Mouse (Mus musculus): ENCODE data around the gene Bcl3. TPM values are rescaled to one million over a fixed set of nuclear protein-coding genes. Genes with fewer than 3 reads are reported as not detected.

The Bcl3 gene
- polyA plus RNA-seq, 1 experiment from 2014 or later = 1.1 TPM

- peak overlapping the region; percentile 56 for H3K4me2 ChIP-seq (ENCODE audit: low read depth, low read length, severe bottlenecking)
Observed at GRCm38 (mm10) chr7:19789904-19790347, 32.6 kb downstream of the Bcl3 start.

GRCm38 (mm10) chr7:19785874-19786458 lies 36.6 kb downstream of the Bcl3 start:
- Histone ChIP-seq H3K4me2 (ENCODE audit: low read depth, low read length, severe bottlenecking) (no peak overlapping the region), H3K36me3 (ENCODE audit: control insufficient read depth, insufficient read depth, low read length) (no peaks in the 10 kb centered on the region), H3K4me1 (replicated peaks; ENCODE audit: control insufficient read depth, insufficient read depth, low read length) (no peaks in the 10 kb centered on the region), H3K4me3 (ENCODE audit: low read depth, low read length) (no peak overlapping the region), H3K27me3 (ENCODE audit: control insufficient read depth, insufficient read depth, low read length) (no peaks in the 10 kb centered on the region), H3K9me3 (ENCODE audit: control insufficient read depth, low read length) (no peaks in the 10 kb centered on the region), H3K9ac (ENCODE audit: low read length) (no peak overlapping the region), H3K27ac (ENCODE audit: low read depth, low read length) (no peak overlapping the region)
- ATAC-seq (replicated peaks; ENCODE audit: low FRiP score) (no peak), DNase-seq (ENCODE audit: low spot score) (no peak)
- WGBS = 57% methylated on average over 12 of the region's 12 CpGs

More at GRCm38 (mm10) chr7:19789904-19790347, 32.6 kb downstream of the Bcl3 start:
- Histone ChIP-seq H3K4me1 (replicated peaks; ENCODE audit: control insufficient read depth, insufficient read depth, low read length) (no peaks in the 10 kb centered on the region), H3K4me3 (ENCODE audit: low read depth, low read length) (peak overlapping the region; percentile 22), H3K9ac (ENCODE audit: low read length) (peak overlapping the region; percentile 31; the same call in 1 of the 2 replicates), H3K36me3 (ENCODE audit: control insufficient read depth, insufficient read depth, low read length) (no peaks in the 10 kb centered on the region), H3K27ac (ENCODE audit: low read depth, low read length) (no peak overlapping the region), H3K9me3 (ENCODE audit: control insufficient read depth, low read length) (no peaks in the 10 kb centered on the region), H3K27me3 (ENCODE audit: control insufficient read depth, insufficient read depth, low read length) (no peaks in the 10 kb centered on the region)
- 3% methylated on average over 19 of the region's 19 CpGs for WGBS
- DNase-seq (ENCODE audit: low spot score) (peak; percentile 96), ATAC-seq (replicated peaks; ENCODE audit: low FRiP score) (peak; percentile 65; the same call in 1 of the 2 replicates)

- H3K9me3 ChIP-seq (ENCODE audit: control insufficient read depth, low read length) = no peaks in the 10 kb centered on the region
- no peak overlapping the region for H3K9ac ChIP-seq (ENCODE audit: low read length)
- no peak overlapping the region for H3K4me3 ChIP-seq (ENCODE audit: low read depth, low read length)
- no peak for ATAC-seq (replicated peaks; ENCODE audit: low FRiP score)
- H3K27ac ChIP-seq (ENCODE audit: low read depth, low read length) = no peak overlapping the region
- DNase-seq (ENCODE audit: low spot score) = no peak
- H3K36me3 ChIP-seq (ENCODE audit: control insufficient read depth, insufficient read depth, low read length) = no peaks in the 10 kb centered on the region
- no peaks in the 10 kb centered on the region for H3K4me1 ChIP-seq (replicated peaks; ENCODE audit: control insufficient read depth, insufficient read depth, low read length)
- no peak overlapping the region for H3K4me2 ChIP-seq (ENCODE audit: low read depth, low read length, severe bottlenecking)
- 46% methylated on average over 11 of the region's 11 CpGs for WGBS
- no peaks in the 10 kb centered on the region for H3K27me3 ChIP-seq (ENCODE audit: control insufficient read depth, insufficient read depth, low read length)
Observed at GRCm38 (mm10) chr7:19784764-19785535, 37.6 kb downstream of the Bcl3 start.

- H3K27ac ChIP-seq (ENCODE audit: low read depth, low read length) = no peak overlapping the region
- DNase-seq (ENCODE audit: low spot score) (no peak), ATAC-seq (replicated peaks; ENCODE audit: low FRiP score) (no peak)
- H3K4me2 ChIP-seq (ENCODE audit: low read depth, low read length, severe bottlenecking) = no peak overlapping the region
- no peaks in the 10 kb centered on the region for H3K9me3 ChIP-seq (ENCODE audit: control insufficient read depth, low read length)
- no peaks in the 10 kb centered on the region for H3K36me3 ChIP-seq (ENCODE audit: control insufficient read depth, insufficient read depth, low read length)
- H3K4me3 ChIP-seq (ENCODE audit: low read depth, low read length) = no peak overlapping the region
- H3K9ac ChIP-seq (ENCODE audit: low read length) = no peak overlapping the region
- H3K4me1 ChIP-seq (replicated peaks; ENCODE audit: control insufficient read depth, insufficient read depth, low read length) = no peaks in the 10 kb centered on the region
- H3K27me3 ChIP-seq (ENCODE audit: control insufficient read depth, insufficient read depth, low read length) = no peaks in the 10 kb centered on the region
- WGBS = 86% methylated on average over 8 of the region's 8 CpGs
Observed at GRCm38 (mm10) chr7:19783630-19784029, 38.9 kb downstream of the Bcl3 start.

- no peak overlapping the region for H3K4me2 ChIP-seq (ENCODE audit: low read depth, low read length, severe bottlenecking)
- H3K36me3 ChIP-seq (ENCODE audit: control insufficient read depth, insufficient read depth, low read length) = no peaks in the 10 kb centered on the region
- ATAC-seq (replicated peaks; ENCODE audit: low FRiP score) = no peak
- no peak overlapping the region for H3K9ac ChIP-seq (ENCODE audit: low read length)
- DNase-seq (ENCODE audit: low spot score) = no peak
- H3K27ac ChIP-seq (ENCODE audit: low read depth, low read length) = no peak overlapping the region
- no peaks in the 10 kb centered on the region for H3K4me1 ChIP-seq (replicated peaks; ENCODE audit: control insufficient read depth, insufficient read depth, low read length)
- no peak overlapping the region for H3K4me3 ChIP-seq (ENCODE audit: low read depth, low read length)
- no peaks in the 10 kb centered on the region for H3K9me3 ChIP-seq (ENCODE audit: control insufficient read depth, low read length)
- 86% methylated on average over 4 of the region's 4 CpGs for WGBS
- no peaks in the 10 kb centered on the region for H3K27me3 ChIP-seq (ENCODE audit: control insufficient read depth, insufficient read depth, low read length)
Observed at GRCm38 (mm10) chr7:19782645-19783044, 39.9 kb downstream of the Bcl3 start.

GRCm38 (mm10) chr7:19781741-19782140 lies 40.8 kb downstream of the Bcl3 start:
- Histone ChIP-seq H3K4me2 (ENCODE audit: low read depth, low read length, severe bottlenecking) (no peak overlapping the region), H3K9me3 (ENCODE audit: control insufficient read depth, low read length) (no peaks in the 10 kb centered on the region), H3K4me3 (ENCODE audit: low read depth, low read length) (no peak overlapping the region), H3K4me1 (replicated peaks; ENCODE audit: control insufficient read depth, insufficient read depth, low read length) (no peaks in the 10 kb centered on the region), H3K27ac (ENCODE audit: low read depth, low read length) (no peak overlapping the region), H3K36me3 (ENCODE audit: control insufficient read depth, insufficient read depth, low read length) (no peaks in the 10 kb centered on the region), H3K9ac (ENCODE audit: low read length) (no peak overlapping the region), H3K27me3 (ENCODE audit: control insufficient read depth, insufficient read depth, low read length) (no peaks in the 10 kb centered on the region)
- DNase-seq (ENCODE audit: low spot score) (no peak), ATAC-seq (replicated peaks; ENCODE audit: low FRiP score) (no peak)
- WGBS = 92% methylated on average over 7 of the region's 7 CpGs

- ATAC-seq (replicated peaks; ENCODE audit: low FRiP score) (no peak), DNase-seq (ENCODE audit: low spot score) (no peak)
- Histone ChIP-seq H3K27ac (ENCODE audit: low read depth, low read length) (no peak overlapping the region), H3K9ac (ENCODE audit: low read length) (no peak overlapping the region), H3K4me3 (ENCODE audit: low read depth, low read length) (no peak overlapping the region), H3K27me3 (ENCODE audit: control insufficient read depth, insufficient read depth, low read length) (no peaks in the 10 kb centered on the region), H3K4me2 (ENCODE audit: low read depth, low read length, severe bottlenecking) (no peak overlapping the region), H3K4me1 (replicated peaks; ENCODE audit: control insufficient read depth, insufficient read depth, low read length) (no peaks in the 10 kb centered on the region), H3K9me3 (ENCODE audit: control insufficient read depth, low read length) (no peaks in the 10 kb centered on the region), H3K36me3 (ENCODE audit: control insufficient read depth, insufficient read depth, low read length) (no peaks in the 10 kb centered on the region)
- 75% methylated on average over 4 of the region's 4 CpGs for WGBS
Observed at GRCm38 (mm10) chr7:19779903-19780302, 42.7 kb downstream of the Bcl3 start.

- WGBS = 86% methylated on average over 8 of the region's 8 CpGs
Observed at GRCm38 (mm10) chr7:19778645-19779044, 43.9 kb downstream of the Bcl3 start.

More at GRCm38 (mm10) chr7:19778645-19779044, 43.9 kb downstream of the Bcl3 start:
- Histone ChIP-seq H3K4me3 (ENCODE audit: low read depth, low read length) (no peak overlapping the region), H3K4me2 (ENCODE audit: low read depth, low read length, severe bottlenecking) (no peak overlapping the region), H3K36me3 (ENCODE audit: control insufficient read depth, insufficient read depth, low read length) (no peaks in the 10 kb centered on the region), H3K27me3 (ENCODE audit: control insufficient read depth, insufficient read depth, low read length) (no peaks in the 10 kb centered on the region), H3K4me1 (replicated peaks; ENCODE audit: control insufficient read depth, insufficient read depth, low read length) (no peaks in the 10 kb centered on the region), H3K27ac (ENCODE audit: low read depth, low read length) (no peak overlapping the region), H3K9me3 (ENCODE audit: control insufficient read depth, low read length) (no peaks in the 10 kb centered on the region), H3K9ac (ENCODE audit: low read length) (no peak overlapping the region)
- ATAC-seq (replicated peaks; ENCODE audit: low FRiP score) (no peak), DNase-seq (ENCODE audit: low spot score) (no peak)
